Mouse (Mus musculus): ENCODE data around the gene C1s1. TPM values are rescaled to one million over a fixed set of nuclear protein-coding genes. Genes with fewer than 3 reads are reported as not detected.

Gene C1s1
- total RNA-seq, 2 experiments from 2014 or later: 0.84 to 1.6 TPM

Other genes with a start within 250 kb of the C1s1 start
- gene Cd163, start 237.7 kb downstream of the C1s1 start, total RNA-seq (2021): 1 to 10 TPM; 1.7 to 2.2 TPM
- gene Pex5, start 127.3 kb downstream of the C1s1 start, total RNA-seq (2021): 10 to 100 TPM; 54.2 to 57.3 TPM
- 100 to 1,000 TPM; 269 to 293 TPM for gene Clstn3, start 77.6 kb downstream of the C1s1 start, total RNA-seq (2021)
- gene C1rl, start 49.2 kb downstream of the C1s1 start, total RNA-seq (2021): under 1 TPM; 0.22 to 0.38 TPM
- gene C1ra, start 30.0 kb downstream of the C1s1 start, total RNA-seq (2021): 1 to 10 TPM; 1.2 TPM
- gene C1rb, start 27.9 kb upstream of the C1s1 start, total RNA-seq (2021): under 1 TPM in 1 of 2 experiments, not detected in 1; 0.20 TPM
- gene C1s2, start 93.7 kb upstream of the C1s1 start, total RNA-seq (2021): under 1 TPM; 0.40 to 0.41 TPM
- 10 to 100 TPM; 25.2 to 29.2 TPM for gene Lpcat3, start 120.7 kb upstream of the C1s1 start, total RNA-seq (2021)
- 10 to 100 TPM; 52.6 to 58.2 TPM for gene Emg1, start 169.8 kb upstream of the C1s1 start, total RNA-seq (2021)
- 100 to 1,000 TPM; 115 to 123 TPM for gene Phb2, start 170.0 kb upstream of the C1s1 start, total RNA-seq (2021)
- gene Ptpn6, start 196.4 kb upstream of the C1s1 start, total RNA-seq (2021): 1 to 10 TPM; 4.1 to 4.6 TPM
- gene Grcc10, start 199.0 kb upstream of the C1s1 start, total RNA-seq (2021): 100 to 1,000 TPM; 358 to 368 TPM
- gene Gm45234, start 213.7 kb upstream of the C1s1 start, total RNA-seq (2021): not detected
- gene Atn1, start 214.2 kb upstream of the C1s1 start, total RNA-seq (2021): 100 to 1,000 TPM; 161 to 181 TPM
- gene Eno2, start 227.3 kb upstream of the C1s1 start, total RNA-seq (2021): 1,000 to 10,000 TPM; 1,059 TPM
- gene Lrrc23, start 237.4 kb upstream of the C1s1 start, total RNA-seq (2021): 1 to 10 TPM; 2.7 to 4.7 TPM